Mouse (Mus musculus) ovary, adult 18-20 months (tissue): ENCODE results near the gene Ctla4.

Experiments used
- DNase-seq: peaks from one replicate; pipeline ENCODE4 v3.0.0; 2022; ENCODE audit warnings: low spot score, mixed read lengths

The Ctla4 gene

GRCm38 (mm10) chr1:60886981-60887380 lies at the start of gene Ctla4:
Ctla4 (plus strand) TSS chr1:60887000.
- DNase-seq, result no peak

- peak; percentile 43 for DNase-seq
These were observed 47.6 kb upstream of the Ctla4 start for GRCm38 (mm10) chr1:60839161-60839560.

DNA sequence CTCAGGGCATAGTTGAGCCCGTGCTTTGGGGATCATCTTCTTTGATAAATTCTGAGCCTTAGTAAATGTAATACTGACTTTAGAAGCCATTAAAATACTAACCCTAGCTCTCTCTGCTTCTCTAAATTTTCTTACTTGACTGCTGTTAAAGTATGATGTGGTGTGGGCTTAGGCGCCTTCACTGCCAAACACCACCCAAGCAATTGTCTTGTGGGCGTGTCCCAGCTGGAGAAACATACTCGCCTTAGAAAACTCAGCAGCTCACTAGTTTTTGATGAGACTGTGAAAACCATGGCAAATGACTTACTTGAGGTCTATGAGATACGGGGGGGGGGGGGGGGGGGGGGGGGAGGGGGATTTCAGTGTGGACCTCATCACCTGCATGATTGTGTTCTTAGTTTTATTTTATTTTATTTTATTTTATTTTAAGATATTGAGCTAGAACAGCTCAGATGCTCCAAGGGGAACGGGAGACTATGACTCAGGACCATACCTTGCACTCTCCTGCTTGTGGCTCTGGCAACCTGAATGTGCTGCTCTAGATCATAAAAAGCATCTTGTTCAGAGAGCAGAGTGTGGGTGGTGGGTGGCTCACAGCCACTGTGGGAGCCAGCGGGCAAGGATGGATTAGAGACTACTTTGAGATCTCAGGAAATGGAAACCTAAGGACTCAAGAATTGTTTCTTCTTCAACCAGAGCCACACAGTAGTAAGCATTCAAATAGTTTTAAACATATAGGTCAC lies 41.3 kb upstream of the Ctla4 start:
- no peak for DNase-seq

- no peak for DNase-seq
These were observed 40.1 kb upstream of the Ctla4 start for GRCm38 (mm10) chr1:60846616-60847275.

- no peak for DNase-seq
These were observed 37.7 kb upstream of the Ctla4 start for GRCm38 (mm10) chr1:60849112-60849511.

DNA sequence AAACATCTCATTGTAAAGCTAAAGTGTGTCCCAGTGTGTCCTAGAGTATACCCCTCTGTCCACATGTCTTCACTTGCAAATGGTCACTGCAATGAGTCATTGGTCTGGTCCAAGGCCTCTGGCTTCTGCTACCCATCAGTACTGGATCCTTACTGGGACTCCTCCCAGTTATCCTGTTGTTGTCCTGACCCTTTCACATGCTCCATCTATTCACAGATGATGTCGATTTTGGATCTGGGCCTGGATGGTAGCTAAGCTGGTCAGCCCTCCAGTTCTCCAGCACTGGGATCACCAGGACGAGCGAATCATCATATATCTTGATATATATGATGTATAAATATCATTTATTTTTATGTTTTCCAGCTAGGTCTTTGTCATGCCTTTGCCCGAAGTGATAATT lies 37.0 kb upstream of the Ctla4 start:
- DNase-seq, result no peak

GRCm38 (mm10) chr1:60851041-60851781 lies 35.6 kb upstream of the Ctla4 start:
- no peak for DNase-seq

- DNase-seq, result no peak
These were observed 34.6 kb upstream of the Ctla4 start for GRCm38 (mm10) chr1:60852075-60852769.

DNA sequence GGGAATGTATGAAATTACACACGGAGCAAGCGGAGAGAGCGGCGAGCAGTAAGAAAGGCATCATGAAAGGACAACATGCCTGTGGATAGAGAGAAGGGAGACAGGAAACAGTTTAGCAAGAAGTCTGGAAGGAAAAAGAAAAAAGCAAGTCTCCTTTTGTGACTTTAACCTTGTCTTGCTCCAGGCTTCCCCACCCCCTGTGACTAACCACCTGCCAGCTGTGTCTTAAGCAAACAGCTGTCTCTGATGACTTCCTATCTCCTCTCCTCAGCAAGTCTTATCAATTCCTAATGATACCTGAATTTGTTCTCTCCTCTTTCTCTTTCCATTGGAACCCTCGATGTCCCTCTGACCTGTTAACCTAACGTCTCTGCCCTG lies 34.0 kb upstream of the Ctla4 start:
- DNase-seq, result no peak

- no peak for DNase-seq
These were observed 33.4 kb upstream of the Ctla4 start for GRCm38 (mm10) chr1:60853330-60853956.

DNA sequence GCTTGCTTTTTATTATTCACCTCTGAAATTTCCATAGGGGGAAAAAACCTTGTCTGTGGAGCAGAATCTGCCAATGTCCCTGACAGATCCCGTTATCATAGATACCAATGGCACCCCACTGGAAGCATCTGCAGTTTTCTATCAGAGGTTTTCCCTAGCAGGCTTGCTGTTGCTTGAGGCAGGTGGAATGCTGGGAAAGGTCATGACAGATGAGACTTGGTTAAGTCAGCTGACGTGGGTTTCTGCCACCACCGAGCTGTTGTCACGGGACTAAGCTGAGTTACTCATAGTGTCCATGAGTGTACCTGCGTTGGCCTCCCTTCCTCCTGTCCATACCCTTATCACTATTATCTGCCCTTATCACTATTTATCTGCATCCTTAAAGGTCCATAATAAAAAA lies 32.8 kb upstream of the Ctla4 start:
- DNase-seq, result no peak

DNA sequence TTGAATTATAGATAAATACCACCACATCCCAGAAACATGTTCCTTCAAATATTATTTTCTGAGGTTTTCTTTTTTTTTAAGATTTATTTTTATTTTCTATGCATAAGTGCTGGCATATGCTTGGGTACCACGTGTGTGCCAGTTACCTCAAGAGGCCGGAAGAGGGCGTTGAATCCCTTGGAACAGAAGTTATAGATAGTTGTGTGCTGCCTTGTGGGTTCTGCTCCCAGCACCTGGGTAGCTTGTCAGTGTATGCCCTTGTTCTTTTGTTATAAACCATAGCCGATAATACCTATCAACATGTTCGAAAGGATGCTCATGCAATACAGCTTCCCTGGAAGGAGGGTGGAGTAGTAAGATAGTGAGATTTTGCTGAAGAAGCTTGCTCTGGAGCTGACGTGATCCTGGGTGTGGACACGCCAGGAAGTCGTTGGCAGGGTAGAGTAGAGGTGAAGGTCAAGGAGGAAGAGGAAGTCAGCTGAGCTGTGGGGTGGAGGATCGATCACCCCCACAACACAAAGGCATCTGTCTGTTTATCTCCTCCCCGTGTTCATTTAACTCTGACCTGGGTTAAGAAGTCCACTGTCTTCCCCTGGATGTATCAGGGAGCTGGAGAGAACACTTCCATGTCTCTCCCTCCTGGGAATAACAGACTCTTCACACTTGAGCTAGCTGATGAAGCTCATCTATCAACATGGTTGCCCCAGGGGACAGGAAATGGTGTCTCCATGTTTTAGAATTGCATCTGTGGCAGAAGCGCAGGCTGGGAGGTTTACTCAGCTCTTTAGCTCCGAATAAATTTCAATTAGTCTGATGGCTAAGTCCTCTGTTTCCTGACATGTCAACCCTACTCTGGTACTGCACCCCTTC lies 29.2 kb upstream of the Ctla4 start:
- DNase-seq, result no peak

- DNase-seq, result no peak
These were observed 27.6 kb upstream of the Ctla4 start for GRCm38 (mm10) chr1:60859159-60859558.

- no peak for DNase-seq
These were observed 27.0 kb upstream of the Ctla4 start for GRCm38 (mm10) chr1:60859842-60860241.

DNA sequence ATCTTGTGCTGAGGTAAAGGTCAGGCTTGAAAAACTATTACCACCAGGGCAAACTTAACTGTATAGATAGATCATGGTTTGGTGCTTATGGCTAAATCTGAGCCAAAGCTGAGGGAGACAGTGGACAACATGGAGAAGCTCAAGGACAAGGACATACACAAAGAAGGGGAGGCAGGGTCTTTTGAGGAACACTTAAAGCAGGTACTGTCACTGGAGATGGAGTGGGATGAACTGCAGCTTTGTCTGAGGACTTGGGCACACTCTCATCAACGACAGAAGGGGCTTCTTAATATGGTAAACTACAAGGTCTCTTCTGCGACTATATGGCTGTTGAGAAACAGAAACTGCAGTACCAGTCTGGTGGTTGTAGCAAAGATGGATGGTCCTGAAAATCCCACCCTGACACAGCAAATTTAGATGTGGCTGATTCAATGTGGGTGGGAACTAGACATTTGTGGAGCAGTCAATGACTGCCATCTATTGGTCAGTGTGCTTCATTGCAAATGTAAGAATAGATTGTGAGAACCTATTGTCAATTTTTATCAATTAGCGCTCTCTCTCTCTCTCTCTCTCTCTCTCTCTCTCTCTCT lies 26.3 kb upstream of the Ctla4 start:
- no peak for DNase-seq

DNA sequence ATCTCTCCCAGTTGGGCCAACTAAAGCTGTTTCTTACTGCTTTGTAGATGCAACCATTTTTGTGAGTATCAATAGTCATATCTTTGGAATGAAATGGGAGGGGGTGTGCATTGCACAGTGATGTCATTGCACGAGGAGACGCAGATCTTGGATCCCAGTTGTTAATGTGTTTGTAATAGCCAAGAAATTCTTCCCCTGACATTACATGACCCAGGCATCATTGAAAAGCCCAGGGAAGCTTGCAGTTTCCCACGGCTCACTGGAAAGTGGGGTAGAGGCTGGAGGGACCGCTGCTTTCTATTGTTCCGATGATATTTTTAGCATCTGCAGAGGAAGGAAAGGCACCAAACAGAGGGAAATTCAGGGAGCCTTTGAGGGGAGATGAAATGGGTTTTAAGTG lies 25.8 kb upstream of the Ctla4 start:
- DNase-seq, result no peak

- DNase-seq, result no peak
These were observed 25.4 kb upstream of the Ctla4 start for GRCm38 (mm10) chr1:60861431-60861830.

DNA sequence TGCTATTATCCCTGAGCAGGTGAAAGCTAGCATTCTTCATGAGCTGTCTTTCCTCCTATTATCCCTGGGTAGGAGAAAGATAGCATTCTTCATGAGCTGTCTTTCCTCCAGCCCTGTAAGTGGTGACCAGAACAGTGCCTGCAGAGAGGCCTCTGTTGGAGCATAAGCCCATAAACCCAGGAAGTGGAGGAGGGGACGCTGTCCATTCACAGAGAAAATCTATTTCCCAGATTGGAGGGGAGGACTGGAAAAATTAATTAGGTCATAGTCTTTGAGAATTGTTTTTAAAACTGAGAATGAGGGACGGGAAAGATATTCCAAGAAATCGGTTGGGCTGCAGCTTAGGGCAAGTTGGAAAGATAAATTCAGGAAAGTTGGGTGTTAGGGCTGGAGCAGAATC lies 24.3 kb upstream of the Ctla4 start:
- no peak for DNase-seq

- peak; percentile 10 for DNase-seq
These were observed 23.8 kb upstream of the Ctla4 start for GRCm38 (mm10) chr1:60862951-60863461.

GRCm38 (mm10) chr1:60863701-60864100 lies 23.1 kb upstream of the Ctla4 start:
- DNase-seq, result no peak
